Mouse (Mus musculus) midbrain, embryonic 10.5 days (tissue): ENCODE measurements around the gene Cacna1i. TPM values are rescaled to one million over a fixed set of nuclear protein-coding genes. Genes with fewer than 3 reads are reported as not detected.

ENCODE experiments used
- DNase-seq: peaks from one replicate; pipeline ENCODE4 v3.0.0-alpha.2; 2017; ENCODE audit warnings: low spot score
- H3K27ac ChIP-seq: fragments of 300-500 bp; sonication (generic); replicated peaks from 2 replicates; pipeline ENCODE4 v1.5.1; 2016; ENCODE audit warnings: mild to moderate bottlenecking
- H3K27me3 ChIP-seq: fragments of 300-500 bp; sonication (generic); 2 replicates; pipeline ENCODE4 v1.6.1; 2016; ENCODE audit warnings: low read depth, mild to moderate bottlenecking; ENCODE audit not compliant: poor library complexity, severe bottlenecking
- H3K36me3 ChIP-seq: fragments of 300-500 bp; sonication (generic); 2 replicates; pipeline ENCODE4 v1.6.1; 2016; ENCODE audit warnings: mild to moderate bottlenecking, moderate library complexity
- H3K4me1 ChIP-seq: fragments of 300-500 bp; sonication (generic); 2 replicates; pipeline ENCODE4 v1.6.1; 2016
- H3K4me3 ChIP-seq: fragments of 300-500 bp; sonication (generic); 2 replicates; pipeline ENCODE4 v1.5.1; 2016; ENCODE audit warnings: mild to moderate bottlenecking, moderate library complexity
- H3K9me3 ChIP-seq: fragments of 300-500 bp; sonication (generic); replicated peaks from 2 replicates; pipeline ENCODE4 v1.6.1; 2016; ENCODE audit warnings: mild to moderate bottlenecking
- WGBS: fragments of 180-500 bp; shearing (Covaris S2); methylation state at CpG from one replicate; pipeline ENCODE4 v1.1.7; 2016; 5-methylcytosine and 5-hydroxymethylcytosine counted together
- polyA plus RNA-seq: library from polyadenylated mRNA; unstranded; fragments of >200 nt; fragmentation: Nextera tagmentation; extraction: Ambion mirVana; gene quantifications from 2 replicates; pipeline ENCODE4 v1.2.1, GENCODE M21; 2016

Gene Cacna1i
- polyA plus RNA-seq, 1 experiment from 2014 or later, result 0.01 TPM

GRCm38 (mm10) chr15:80401387-80401898, 114.4 kb downstream of the Cacna1i start:
- Histone ChIP-seq H3K9me3 (no peaks in the 10 kb centered on the region; the same call in 1 of the 2 replicates), H3K4me1 (peaks cover 17% of the 10 kb centered on the region), H3K36me3 (no peaks in the 10 kb centered on the region), H3K4me3 (no peak overlapping the region), H3K27me3 (no peaks in the 10 kb centered on the region), H3K27ac (peak overlapping the region; percentile 49; the same call in 1 of the 2 replicates)
- DNase-seq, result no peak
- WGBS, result 63% methylated on average over 2 of the region's 2 CpGs

- Histone ChIP-seq H3K4me1 (peaks cover 17% of the 10 kb centered on the region), H3K9me3 (no peaks in the 10 kb centered on the region; the same call in 1 of the 2 replicates), H3K4me3 (no peak overlapping the region), H3K27me3 (no peaks in the 10 kb centered on the region), H3K36me3 (no peaks in the 10 kb centered on the region), H3K27ac (no peak overlapping the region)
- DNase-seq, result no peak
- 59% methylated on average over 8 of the region's 8 CpGs for WGBS
Measured at GRCm38 (mm10) chr15:80401980-80402379, 114.9 kb downstream of the Cacna1i start.

- H3K4me1 ChIP-seq, result 0 out of 2 replicates have a peak, but pooled peaks cover 6% of the 10 kb centered on the region
- H3K4me3 ChIP-seq, result no peak overlapping the region
- no peak for DNase-seq
- no peaks in the 10 kb centered on the region for H3K9me3 ChIP-seq
- no peak overlapping the region for H3K27ac ChIP-seq
- no peaks in the 10 kb centered on the region for H3K27me3 ChIP-seq
- no peaks in the 10 kb centered on the region for H3K36me3 ChIP-seq
- 54% methylated on average over 1 of the region's 1 CpGs for WGBS
Measured at GRCm38 (mm10) chr15:80407873-80408272, 120.8 kb downstream of the Cacna1i start.

- Histone ChIP-seq H3K9me3 (no peaks in the 10 kb centered on the region), H3K4me3 (no peak overlapping the region), H3K27me3 (no peaks in the 10 kb centered on the region), H3K27ac (no peak overlapping the region), H3K4me1 (0 out of 2 replicates have a peak, but pooled peaks cover 3% of the 10 kb centered on the region), H3K36me3 (no peaks in the 10 kb centered on the region)
- 81% methylated on average over 7 of the region's 7 CpGs for WGBS
- DNase-seq, result no peak
Measured at GRCm38 (mm10) chr15:80410661-80411060, 123.6 kb downstream of the Cacna1i start.

- WGBS, result 82% methylated on average over 4 of the region's 4 CpGs
- no peaks in the 10 kb centered on the region for H3K9me3 ChIP-seq
- no peak overlapping the region for H3K27ac ChIP-seq
- no peaks in the 10 kb centered on the region for H3K27me3 ChIP-seq
- 0 out of 2 replicates have a peak, but pooled peaks cover 1% of the 10 kb centered on the region for H3K4me1 ChIP-seq
- H3K4me3 ChIP-seq, result no peak overlapping the region
- DNase-seq, result no peak
- no peaks in the 10 kb centered on the region for H3K36me3 ChIP-seq
Measured at GRCm38 (mm10) chr15:80413070-80413469, 126.0 kb downstream of the Cacna1i start.

- H3K4me3 ChIP-seq, result no peak overlapping the region
- DNase-seq, result no peak
- H3K36me3 ChIP-seq, result no peaks in the 10 kb centered on the region
- no peaks in the 10 kb centered on the region for H3K4me1 ChIP-seq
- H3K27me3 ChIP-seq, result no peaks in the 10 kb centered on the region
- WGBS, result 90% methylated on average over 17 of the region's 17 CpGs
- H3K27ac ChIP-seq, result no peak overlapping the region
- no peaks in the 10 kb centered on the region for H3K9me3 ChIP-seq
Measured at GRCm38 (mm10) chr15:80413988-80414721, 127.1 kb downstream of the Cacna1i start.

GRCm38 (mm10) chr15:80415132-80415531, 128.1 kb downstream of the Cacna1i start:
- Histone ChIP-seq H3K36me3 (no peaks in the 10 kb centered on the region), H3K27ac (no peak overlapping the region), H3K4me3 (no peak overlapping the region), H3K27me3 (no peaks in the 10 kb centered on the region), H3K4me1 (no peaks in the 10 kb centered on the region), H3K9me3 (no peaks in the 10 kb centered on the region)
- no peak for DNase-seq
- 89% methylated on average over 4 of the region's 4 CpGs for WGBS

- no peak for DNase-seq
- Histone ChIP-seq H3K27me3 (no peaks in the 10 kb centered on the region), H3K9me3 (no peaks in the 10 kb centered on the region), H3K4me1 (no peaks in the 10 kb centered on the region), H3K4me3 (no peak overlapping the region), H3K27ac (no peak overlapping the region), H3K36me3 (no peaks in the 10 kb centered on the region)
- WGBS, result 66% methylated on average over 9 of the region's 9 CpGs
Measured at GRCm38 (mm10) chr15:80417066-80417465, 130.0 kb downstream of the Cacna1i start.

- whole genome bisulfite sequencing, result 72% methylated on average over 2 of the region's 2 CpGs
- H3K27ac ChIP-seq, result no peak overlapping the region
- no peaks in the 10 kb centered on the region for H3K27me3 ChIP-seq
- no peak overlapping the region for H3K4me3 ChIP-seq
- no peaks in the 10 kb centered on the region for H3K9me3 ChIP-seq
- no peaks in the 10 kb centered on the region for H3K36me3 ChIP-seq
- DNase-seq, result no peak
- no peaks in the 10 kb centered on the region for H3K4me1 ChIP-seq
Measured at GRCm38 (mm10) chr15:80418146-80418545, 131.1 kb downstream of the Cacna1i start.

GRCm38 (mm10) chr15:80430324-80430723, 143.3 kb downstream of the Cacna1i start:
- Histone ChIP-seq H3K4me1 (peaks cover 24% of the 10 kb centered on the region), H3K36me3 (no peaks in the 10 kb centered on the region), H3K27ac (0 out of 2 replicates have a peak overlapping the region, but pooled peaks have one; percentile 9), H3K9me3 (no peaks in the 10 kb centered on the region), H3K4me3 (no peak overlapping the region), H3K27me3 (no peaks in the 10 kb centered on the region)
- 82% methylated on average over 11 of the region's 11 CpGs for WGBS
- no peak for DNase-seq

- 85% methylated on average over 5 of the region's 5 CpGs for WGBS
- H3K4me1 ChIP-seq, result peaks cover 15% of the 10 kb centered on the region
- H3K9me3 ChIP-seq, result no peaks in the 10 kb centered on the region
- H3K27ac ChIP-seq, result no peak overlapping the region
- H3K4me3 ChIP-seq, result no peak overlapping the region
- no peak for DNase-seq
- no peaks in the 10 kb centered on the region for H3K36me3 ChIP-seq
- 0 out of 2 replicates have a peak, but pooled peaks cover 5% of the 10 kb centered on the region for H3K27me3 ChIP-seq
Measured at GRCm38 (mm10) chr15:80436961-80437360, 149.9 kb downstream of the Cacna1i start.

GRCm38 (mm10) chr15:80437996-80438395, 151.0 kb downstream of the Cacna1i start:
- WGBS, result 69% methylated on average over 9 of the region's 9 CpGs
- Histone ChIP-seq H3K9me3 (no peaks in the 10 kb centered on the region), H3K27ac (peak overlapping the region; percentile 66), H3K4me1 (peaks cover 15% of the 10 kb centered on the region), H3K36me3 (no peaks in the 10 kb centered on the region), H3K4me3 (no peak overlapping the region), H3K27me3 (0 out of 2 replicates have a peak, but pooled peaks cover 5% of the 10 kb centered on the region)
- DNase-seq, result no peak

- no peak overlapping the region for H3K4me3 ChIP-seq
- H3K4me1 ChIP-seq, result peaks cover 15% of the 10 kb centered on the region
- no peak for DNase-seq
- H3K27ac ChIP-seq, result peak overlapping the region; percentile 66
- 0 out of 2 replicates have a peak, but pooled peaks cover 5% of the 10 kb centered on the region for H3K27me3 ChIP-seq
- H3K36me3 ChIP-seq, result no peaks in the 10 kb centered on the region
- no peaks in the 10 kb centered on the region for H3K9me3 ChIP-seq
- 79% methylated on average over 9 of the region's 9 CpGs for WGBS
Measured at GRCm38 (mm10) chr15:80438423-80438822, 151.4 kb downstream of the Cacna1i start.
